Mouse (Mus musculus): ENCODE measurements at regions not wholly inside any gene's neighbourhood (a gene's known extent, or its start where the extent isn't known, plus 50 kb on each side); places are given as distances from the start of the nearest gene placed in this dataset.

- no peak for DNase-seq (ENCODE audit: low spot score)
These were observed 206.3 kb upstream of the Ppp2r2d start for GRCm38 (mm10) chr7:138639541-138639940.

GRCm38 (mm10) chr7:138626061-138626460, 219.8 kb upstream of the Ppp2r2d start:
- DNase-seq (ENCODE audit: low spot score): peak; percentile 46

- DNase-seq (ENCODE audit: low spot score): no peak
These were observed 223.5 kb upstream of the Tcerg1l start for GRCm38 (mm10) chr7:138620896-138621655.

GRCm38 (mm10) chr7:138620080-138620684, 222.7 kb upstream of the Tcerg1l start:
- no peak for DNase-seq (ENCODE audit: low spot score)

GRCm38 (mm10) chr7:138616468-138616867, 218.9 kb upstream of the Tcerg1l start:
- no peak for DNase-seq (ENCODE audit: low spot score)

- DNase-seq (ENCODE audit: low spot score): no peak
These were observed 212.1 kb upstream of the Tcerg1l start for GRCm38 (mm10) chr7:138609605-138610004.

GRCm38 (mm10) chr7:138609124-138609523, 211.6 kb upstream of the Tcerg1l start:
- DNase-seq (ENCODE audit: low spot score): no peak

GRCm38 (mm10) chr7:138606363-138606964, 208.9 kb upstream of the Tcerg1l start:
- DNase-seq (ENCODE audit: low spot score): no peak

- DNase-seq (ENCODE audit: low spot score): no peak
These were observed 208.4 kb upstream of the Tcerg1l start for GRCm38 (mm10) chr7:138605923-138606322.

- no peak for DNase-seq (ENCODE audit: low spot score)
These were observed 204.2 kb upstream of the Tcerg1l start for GRCm38 (mm10) chr7:138601749-138602148.

GRCm38 (mm10) chr7:138593344-138593743, 195.8 kb upstream of the Tcerg1l start:
- no peak for DNase-seq (ENCODE audit: low spot score)

GRCm38 (mm10) chr7:138567352-138567751, 169.8 kb upstream of the Tcerg1l start:
- DNase-seq (ENCODE audit: low spot score): no peak

- DNase-seq (ENCODE audit: low spot score): no peak
These were observed 154.1 kb upstream of the Tcerg1l start for GRCm38 (mm10) chr7:138551629-138552028.

GRCm38 (mm10) chr7:138547881-138548280, 150.4 kb upstream of the Tcerg1l start:
- no peak for DNase-seq (ENCODE audit: low spot score)

- no peak for DNase-seq (ENCODE audit: low spot score)
These were observed 140.7 kb upstream of the Tcerg1l start for GRCm38 (mm10) chr7:138538048-138538831.

GRCm38 (mm10) chr7:138526143-138526542, 128.6 kb upstream of the Tcerg1l start:
- no peak for DNase-seq (ENCODE audit: low spot score)

GRCm38 (mm10) chr7:138524936-138525335, 127.4 kb upstream of the Tcerg1l start:
- DNase-seq (ENCODE audit: low spot score): no peak

- DNase-seq (ENCODE audit: low spot score): no peak
These were observed 116.6 kb upstream of the Tcerg1l start for GRCm38 (mm10) chr7:138514171-138514570.

- DNase-seq (ENCODE audit: low spot score): no peak
These were observed 107.7 kb upstream of the Tcerg1l start for GRCm38 (mm10) chr7:138505205-138505604.

GRCm38 (mm10) chr7:138503986-138504385, 106.5 kb upstream of the Tcerg1l start:
- DNase-seq (ENCODE audit: low spot score): no peak

- DNase-seq (ENCODE audit: low spot score): no peak
These were observed 105.5 kb upstream of the Tcerg1l start for GRCm38 (mm10) chr7:138503016-138503415.

- no peak for DNase-seq (ENCODE audit: low spot score)
These were observed 104.0 kb upstream of the Tcerg1l start for GRCm38 (mm10) chr7:138501347-138502014.
